Mouse (Mus musculus) G1E (cell line): Measurements from ENCODE around the gene Cep78.

Experiments used
- CTCF ChIP-seq: IDR thresholded peaks from 2 replicates; pipeline ENCODE4 v1.5.1; 2012; ENCODE audit warnings: low read depth, low read length, inconsistent platforms, mixed read lengths
- POLR2AphosphoS5 ChIP-seq: IDR thresholded peaks from 2 replicates; pipeline ENCODE4 v1.6.1; 2012; ENCODE audit warnings: low read depth, low read length, inconsistent platforms; ENCODE audit not compliant: insufficient replicate concordance

GRCm38 (mm10) chr19:15982926-15983738, 1.7 kb downstream of the Cep78 start:
- TF ChIP-seq CTCF (no peak), POLR2AphosphoS5 (no peak)
